Mouse (Mus musculus): ENCODE data around the gene Rps6kb1. TPM values are rescaled to one million over a fixed set of nuclear protein-coding genes. Genes with fewer than 3 reads are reported as not detected.
A peak's percentile ranks its signal among the peaks of the same experiment; 100 is the strongest.
"Not testable (repeated sequence)": the region's sequence is repeated elsewhere in the genome, so short reads cannot be mapped to it uniquely, and the experiment has no call there.

Rps6kb1 gene
- polyA plus RNA-seq, 1 experiment from 2014 or later, result 49.8 TPM

DNA sequence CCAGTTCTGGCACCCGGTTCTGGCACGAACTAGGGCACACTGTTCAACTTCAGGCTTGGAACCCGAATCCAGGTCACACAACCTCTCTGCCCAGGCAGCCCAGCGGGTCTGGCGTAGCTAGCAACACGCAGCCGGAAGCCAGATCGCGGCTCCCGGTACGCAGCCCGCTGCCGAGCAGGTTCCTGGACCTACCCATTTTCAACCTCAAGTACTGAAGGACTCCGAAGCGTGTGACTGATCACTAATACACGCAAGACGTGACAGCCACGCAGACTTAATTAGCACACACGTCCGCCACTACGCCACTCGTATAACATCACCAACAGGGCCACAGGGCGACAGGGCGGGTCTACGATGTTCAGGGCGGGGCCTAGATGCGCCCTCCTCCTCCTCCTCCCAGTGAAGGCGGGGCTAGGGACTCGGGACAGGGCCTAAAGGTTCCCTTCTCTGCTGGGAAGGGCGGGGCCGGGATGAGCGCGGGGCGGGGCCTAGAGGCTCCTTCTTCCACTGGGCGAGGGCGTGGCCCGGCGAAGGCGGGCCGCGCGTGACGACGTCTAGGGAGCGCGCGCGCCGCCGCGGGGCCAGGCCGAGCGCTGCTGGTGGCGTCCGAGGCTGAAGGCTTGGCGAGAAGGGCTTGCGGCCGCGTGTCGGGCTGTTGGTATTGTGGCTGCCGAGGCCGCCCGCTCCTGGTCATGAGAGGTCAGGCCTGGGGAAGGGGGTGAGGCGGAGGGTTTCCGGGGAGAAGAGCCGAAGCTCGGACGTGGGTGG is 60.3 kb downstream of the Rps6kb1 start, which contains the start of gene Rnft1:
Gene Rnft1 (plus strand): TSS at position 557 of the 768 bp plus-strand sequence.
- Histone ChIP-seq H3K4me2 (peak within 1 kb of the TSS; percentile 72), H3K27ac (replicated peaks) (peak within 1 kb of the TSS; percentile 84), H3K4me3 (peak within 1 kb of the TSS; percentile 58), H3K36me3 (0 out of 2 replicates have a peak, but pooled peaks cover under 1% of the 10 kb centered on the region), H3K9me3 (no peaks in the 10 kb centered on the region), H3K9ac (peak within 1 kb of the TSS; percentile 72), H3K27me3 (no peaks in the 10 kb centered on the region), H3K4me1 (replicated peaks) (peaks cover 10% of the 10 kb centered on the region)
- peak; percentile 98 for ATAC-seq (ENCODE audit: low FRiP score, low read depth)
- WGBS, result under 1% methylated on average over 67 of the region's 68 CpGs

DNA sequence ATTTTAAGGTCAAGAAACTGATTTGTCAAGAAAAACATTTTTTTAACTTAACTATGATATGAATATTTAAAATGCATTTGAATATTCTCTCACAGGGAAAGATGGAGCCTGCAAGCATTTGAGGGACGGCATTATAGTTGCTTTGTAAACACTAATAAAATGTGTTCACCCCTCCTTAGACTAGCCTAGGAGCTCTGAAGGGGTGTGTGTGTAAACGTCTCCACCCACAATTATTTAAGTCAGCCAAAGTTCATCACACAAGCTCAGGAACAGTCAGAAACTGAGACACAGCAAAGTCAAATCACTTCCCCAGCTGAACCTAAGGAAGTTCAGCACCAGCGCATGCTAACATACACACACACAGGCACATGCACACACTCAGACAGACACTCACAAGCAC is 71.0 kb downstream of the Rps6kb1 start:
- Histone ChIP-seq H3K4me1 (replicated peaks) (peaks cover 10% of the 10 kb centered on the region), H3K36me3 (no peaks in the 10 kb centered on the region), H3K4me2 (peak overlapping the region; percentile 41; the same call in 1 of the 2 replicates), H3K4me3 (no peak overlapping the region), H3K9me3 (no peaks in the 10 kb centered on the region), H3K27ac (replicated peaks) (peak overlapping the region; percentile 49), H3K27me3 (no peaks in the 10 kb centered on the region), H3K9ac (no peak overlapping the region)
- 68% methylated on average over 3 of the region's 3 CpGs for WGBS
- ATAC-seq (ENCODE audit: low FRiP score, low read depth), result no peak

DNA sequence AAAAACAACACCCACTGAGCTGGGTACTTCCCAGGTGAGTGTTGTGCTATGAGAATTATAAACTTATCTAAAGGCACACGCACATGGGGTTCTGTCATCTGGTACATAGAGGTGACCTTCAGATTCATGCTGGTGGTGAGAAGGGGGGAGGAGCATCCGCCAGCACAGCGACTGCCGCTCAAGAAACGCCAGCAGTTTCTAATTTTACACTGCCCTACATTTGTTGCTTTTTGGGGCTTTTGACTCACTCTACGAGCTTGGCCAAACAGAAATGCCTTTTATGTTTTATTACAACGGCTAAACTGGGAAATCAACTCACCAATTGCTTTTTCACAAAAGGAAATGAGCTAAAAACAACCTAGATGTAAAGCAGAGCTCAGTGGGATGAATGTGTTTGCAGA is 71.8 kb downstream of the Rps6kb1 start:
- H3K4me3 ChIP-seq, result 0 out of 2 replicates have a peak overlapping the region, but pooled peaks have one; percentile 14
- no peak overlapping the region for H3K9ac ChIP-seq
- H3K4me2 ChIP-seq, result peak overlapping the region; percentile 41
- no peaks in the 10 kb centered on the region for H3K9me3 ChIP-seq
- H3K27ac ChIP-seq (replicated peaks), result peak overlapping the region; percentile 49
- H3K27me3 ChIP-seq, result no peaks in the 10 kb centered on the region
- H3K36me3 ChIP-seq, result no peaks in the 10 kb centered on the region
- H3K4me1 ChIP-seq (replicated peaks), result peaks cover 10% of the 10 kb centered on the region
- ATAC-seq (ENCODE audit: low FRiP score, low read depth), result 0 out of 2 replicates have a peak, but pooled peaks have one; percentile 23
- WGBS, result 31% methylated on average over 7 of the region's 7 CpGs

DNA sequence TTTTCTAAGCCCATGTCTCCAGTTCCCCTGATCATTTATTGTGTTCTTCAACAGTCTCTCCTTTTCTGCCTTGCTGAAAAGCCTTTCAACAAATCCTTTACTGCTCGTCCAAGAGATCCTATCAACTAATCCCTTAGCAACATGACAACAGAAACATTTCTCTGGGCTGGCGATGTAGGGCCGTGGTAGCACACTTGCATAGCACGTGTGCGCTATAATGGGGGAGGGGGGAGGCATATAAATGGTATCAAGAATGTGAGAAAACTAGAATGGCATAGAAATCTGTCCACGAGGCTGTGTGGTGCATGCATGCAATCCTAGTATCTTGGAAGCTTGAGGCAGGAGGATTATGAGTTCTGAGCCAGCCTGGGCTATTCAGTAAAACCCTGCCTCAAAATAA is 72.8 kb downstream of the Rps6kb1 start:
- Histone ChIP-seq H3K9ac (no peak overlapping the region), H3K4me3 (no peak overlapping the region), H3K27me3 (no peaks in the 10 kb centered on the region), H3K4me2 (no peak overlapping the region), H3K36me3 (no peaks in the 10 kb centered on the region), H3K27ac (replicated peaks) (no peak overlapping the region; the same call in 1 of the 2 replicates), H3K4me1 (replicated peaks) (peaks cover 10% of the 10 kb centered on the region), H3K9me3 (no peaks in the 10 kb centered on the region)
- 51% methylated on average over 6 of the region's 6 CpGs for WGBS
- no peak for ATAC-seq (ENCODE audit: low FRiP score, low read depth)

DNA sequence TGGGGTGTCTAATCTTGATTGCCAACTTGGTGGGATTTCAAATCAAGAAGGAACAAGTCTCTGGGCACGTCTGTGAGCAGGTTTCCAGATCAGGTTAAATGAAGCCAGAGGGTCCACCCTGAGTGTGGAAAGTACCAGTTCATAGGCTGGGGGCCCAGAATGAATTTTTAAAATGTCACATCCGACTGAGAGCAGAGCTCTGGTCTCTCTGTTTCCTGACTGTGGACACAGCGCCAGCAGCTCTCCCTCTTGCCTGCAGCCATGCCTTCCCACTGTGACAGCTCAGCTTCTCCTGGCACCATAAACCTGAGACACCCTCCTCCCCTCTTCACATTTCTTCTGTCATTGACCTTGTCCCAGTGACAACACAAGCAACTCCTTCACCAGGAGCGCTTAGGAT is 75.6 kb downstream of the Rps6kb1 start:
- Histone ChIP-seq H3K4me3 (no peak overlapping the region), H3K4me1 (replicated peaks) (peaks cover 10% of the 10 kb centered on the region), H3K36me3 (no peaks in the 10 kb centered on the region), H3K4me2 (no peak overlapping the region), H3K27me3 (no peaks in the 10 kb centered on the region), H3K9ac (no peak overlapping the region), H3K9me3 (no peaks in the 10 kb centered on the region), H3K27ac (replicated peaks) (no peak overlapping the region)
- WGBS, result 69% methylated on average over 4 of the region's 4 CpGs
- ATAC-seq (ENCODE audit: low FRiP score, low read depth), result no peak

DNA sequence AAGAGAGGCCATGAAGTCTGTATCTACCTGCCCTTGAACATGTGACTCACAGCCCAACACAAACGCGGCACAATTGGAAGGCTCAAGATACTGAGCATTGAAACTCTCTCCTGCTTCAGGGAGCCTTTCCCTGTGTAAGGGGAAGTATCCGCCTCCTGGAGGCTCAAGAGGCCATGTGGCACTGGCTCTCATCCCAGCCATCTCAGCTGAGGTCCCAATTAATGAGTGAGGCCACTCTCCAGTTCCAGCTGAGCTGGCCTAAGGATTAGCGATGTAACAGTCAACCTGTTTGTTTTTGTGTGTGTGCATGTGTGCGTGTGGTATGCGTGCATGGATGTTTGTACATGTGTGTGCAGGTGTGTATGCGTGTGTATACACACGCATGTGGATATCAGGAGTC is 76.3 kb downstream of the Rps6kb1 start:
- H3K9me3 ChIP-seq, result no peaks in the 10 kb centered on the region
- no peak overlapping the region for H3K9ac ChIP-seq
- H3K4me1 ChIP-seq (replicated peaks), result peaks cover 10% of the 10 kb centered on the region
- no peak overlapping the region for H3K27ac ChIP-seq (replicated peaks)
- H3K27me3 ChIP-seq, result no peaks in the 10 kb centered on the region
- H3K4me2 ChIP-seq, result no peak overlapping the region
- 77% methylated on average over 8 of the region's 8 CpGs for WGBS
- no peak overlapping the region for H3K4me3 ChIP-seq
- no peak for ATAC-seq (ENCODE audit: low FRiP score, low read depth)
- H3K36me3 ChIP-seq, result no peaks in the 10 kb centered on the region

DNA sequence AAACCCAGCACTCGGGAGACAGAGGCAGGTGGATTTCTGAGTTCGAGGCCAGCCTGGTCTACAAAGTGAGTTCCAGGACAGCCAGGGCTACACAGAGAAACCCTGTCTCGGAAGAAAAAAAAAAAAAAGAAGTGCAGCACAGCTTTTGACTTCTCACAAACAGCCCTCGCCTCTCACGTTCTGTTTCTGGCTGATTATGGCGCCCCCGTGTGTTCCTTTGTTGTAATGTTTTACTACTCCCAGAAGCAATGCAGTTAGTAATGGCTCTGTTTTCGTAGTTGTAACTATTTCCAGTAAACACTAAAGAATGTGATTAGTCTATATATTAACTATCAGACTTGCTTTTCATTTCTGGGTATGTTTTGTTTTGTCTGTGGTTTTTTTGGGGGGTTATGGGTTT is 80.3 kb downstream of the Rps6kb1 start:
- ATAC-seq (ENCODE audit: low FRiP score, low read depth); H3K27me3 ChIP-seq: not testable (repeated sequence)

DNA sequence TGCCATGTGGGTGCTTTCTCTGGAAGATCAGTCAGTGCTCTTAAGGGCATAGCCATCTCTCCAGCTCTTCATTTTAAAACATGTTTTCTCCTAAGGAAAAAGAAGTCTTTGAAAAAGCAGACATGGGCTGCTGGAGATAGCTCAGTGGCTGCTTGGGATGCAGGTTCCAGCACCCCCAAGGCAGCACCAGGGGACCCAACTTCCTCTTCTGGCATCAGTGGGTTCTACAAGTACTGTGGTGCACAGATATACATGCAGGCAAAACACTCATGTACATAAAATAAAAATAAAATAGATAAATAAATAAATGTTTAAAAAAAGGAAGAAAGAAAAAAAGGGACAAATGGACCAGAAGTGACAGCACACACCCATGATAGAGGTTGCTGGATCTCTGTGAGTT is 82.0 kb downstream of the Rps6kb1 start:
- Histone ChIP-seq H3K36me3 (no peaks in the 10 kb centered on the region), H3K4me1 (replicated peaks) (no peaks in the 10 kb centered on the region), H3K27me3 (no peaks in the 10 kb centered on the region), H3K4me2 (no peak overlapping the region), H3K27ac (replicated peaks) (no peak overlapping the region), H3K4me3 (no peak overlapping the region), H3K9ac (no peak overlapping the region), H3K9me3 (no peaks in the 10 kb centered on the region)
- ATAC-seq (ENCODE audit: low FRiP score, low read depth), result no peak

More for the DNA sequence above, 80.3 kb downstream of the Rps6kb1 start:
- H3K4me1 ChIP-seq (replicated peaks); H3K4me3 ChIP-seq; H3K9me3 ChIP-seq; H3K4me2 ChIP-seq; H3K36me3 ChIP-seq; H3K27ac ChIP-seq (replicated peaks); H3K9ac ChIP-seq: not testable (repeated sequence)
- 18% methylated on average over 8 of the region's 8 CpGs for WGBS

DNA sequence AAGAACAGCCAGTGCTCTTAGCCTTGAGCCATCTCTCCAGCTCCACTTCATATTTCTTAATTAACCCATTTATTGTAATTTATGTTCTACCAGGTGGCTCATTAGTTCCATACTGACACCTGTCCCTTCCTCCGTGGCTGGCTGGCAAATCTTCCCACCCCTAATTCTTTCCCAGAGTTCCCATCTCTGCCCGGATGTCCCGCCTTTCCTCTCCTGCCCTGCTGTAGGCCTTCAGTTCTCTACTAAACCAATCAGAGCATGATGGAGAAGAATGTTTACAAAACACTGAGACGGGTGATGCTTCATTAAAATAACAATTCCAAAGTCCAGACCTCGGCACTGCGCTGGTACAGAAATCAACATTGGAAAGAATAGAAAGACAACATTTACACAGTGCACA is 85.7 kb downstream of the Rps6kb1 start:
- no peak for ATAC-seq (ENCODE audit: low FRiP score, low read depth)
- no peak overlapping the region for H3K27ac ChIP-seq (replicated peaks)
- H3K4me3 ChIP-seq, result no peak overlapping the region
- H3K36me3 ChIP-seq, result no peaks in the 10 kb centered on the region
- no peak overlapping the region for H3K4me2 ChIP-seq
- 91% methylated on average over 6 of the region's 6 CpGs for WGBS
- H3K4me1 ChIP-seq (replicated peaks), result no peaks in the 10 kb centered on the region
- no peaks in the 10 kb centered on the region for H3K27me3 ChIP-seq
- no peak overlapping the region for H3K9ac ChIP-seq
- no peaks in the 10 kb centered on the region for H3K9me3 ChIP-seq

DNA sequence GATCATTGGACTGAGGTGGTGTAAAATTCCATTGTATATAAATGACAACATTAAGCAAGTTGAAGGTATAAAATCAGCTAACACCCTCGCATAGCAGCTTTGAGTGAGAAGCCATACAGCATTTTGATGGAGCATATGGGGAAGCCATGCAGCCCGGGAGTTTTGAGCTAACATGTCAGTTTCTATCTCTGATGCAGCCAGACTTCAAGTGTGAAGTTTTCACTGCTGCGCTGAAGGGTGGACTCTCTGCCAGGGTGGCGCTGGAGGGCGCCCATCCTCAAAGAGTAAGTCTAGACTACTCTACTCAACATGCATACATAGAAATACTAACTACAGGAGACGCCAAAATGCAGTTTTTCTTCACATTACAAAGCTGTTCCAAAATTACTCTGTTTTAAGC is 87.1 kb downstream of the Rps6kb1 start:
- Histone ChIP-seq H3K27me3 (no peaks in the 10 kb centered on the region), H3K9ac (no peak overlapping the region), H3K27ac (replicated peaks) (no peak overlapping the region), H3K9me3 (no peaks in the 10 kb centered on the region), H3K4me3 (no peak overlapping the region), H3K4me1 (replicated peaks) (no peaks in the 10 kb centered on the region), H3K36me3 (no peaks in the 10 kb centered on the region), H3K4me2 (no peak overlapping the region)
- ATAC-seq (ENCODE audit: low FRiP score, low read depth), result no peak
- WGBS, result 88% methylated on average over 6 of the region's 6 CpGs

DNA sequence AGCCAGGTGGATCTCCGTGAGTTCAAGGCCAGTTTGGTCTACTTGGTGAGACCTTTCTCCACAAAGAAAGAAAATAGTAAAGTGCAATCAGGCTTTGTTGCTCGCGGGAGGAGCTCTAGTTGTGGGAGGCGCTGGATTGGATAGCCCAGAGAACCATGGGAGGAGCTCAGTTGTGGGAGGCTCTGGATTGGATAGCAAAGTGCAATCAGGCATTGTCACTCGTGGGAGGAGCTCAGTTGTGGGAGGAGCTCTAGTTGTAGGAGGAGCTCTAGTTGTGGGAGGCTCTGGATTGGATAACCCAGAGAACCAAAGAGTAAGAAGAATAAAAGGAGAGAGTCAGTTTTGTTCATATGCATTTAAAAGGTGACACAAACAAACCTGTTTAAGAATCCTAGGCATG is 90.6 kb downstream of the Rps6kb1 start:
- no peaks in the 10 kb centered on the region for H3K9me3 ChIP-seq
- no peak overlapping the region for H3K4me2 ChIP-seq
- ATAC-seq (ENCODE audit: low FRiP score, low read depth), result no peak
- H3K27ac ChIP-seq (replicated peaks), result no peak overlapping the region
- no peaks in the 10 kb centered on the region for H3K27me3 ChIP-seq
- H3K36me3 ChIP-seq, result no peaks in the 10 kb centered on the region
- no peak overlapping the region for H3K9ac ChIP-seq
- no peaks in the 10 kb centered on the region for H3K4me1 ChIP-seq (replicated peaks)
- 91% methylated on average over 5 of the region's 5 CpGs for WGBS
- no peak overlapping the region for H3K4me3 ChIP-seq
